Mouse (Mus musculus) frontal cortex, postnatal 36 days (tissue): ENCODE measurements around the gene Gm29644.
"Not testable (repeated sequence)": the region's sequence is repeated elsewhere in the genome, so short reads cannot be mapped to it uniquely, and the experiment has no call there.

Experiments used
- DNase-seq, 2 experiments: peaks; one replicate each; pipeline ENCODE4 v3.0.0; 2022; ENCODE audit warnings: low spot score in 2 of 2

Gm29644 gene

GRCm38 (mm10) chrY:70303187-70303586 lies at the start of gene Gm29644, which contains the start of gene Gm29423:
TSS of gene Gm29644 (minus strand) at chrY:70303343.
TSS of gene Gm29423 (minus strand) at chrY:70303287.
- not testable (repeated sequence) for DNase-seq

GRCm38 (mm10) chrY:70273542-70273941 lies 29.6 kb downstream of the Gm29644 start, which contains the start of gene Gm21118:
TSS of gene Gm21118 (minus strand) at chrY:70273642.
- DNase-seq = not testable (repeated sequence)
